Mouse (Mus musculus) lung, embryonic 14.5 days (tissue): ENCODE measurements around the gene Ppm1e. TPM values are rescaled to one million over a fixed set of nuclear protein-coding genes. Genes with fewer than 3 reads are reported as not detected.
"Not testable (repeated sequence)": the region's sequence is repeated elsewhere in the genome, so short reads cannot be mapped to it uniquely, and the experiment has no call there.

Experiments
- ATAC-seq: fragments of 200-750 bp; cut with Nextera tagmentation; 2 replicates; pipeline ENCODE4 v1.8.0; 2017; ENCODE audit warnings: mild to moderate bottlenecking, moderate TSS enrichment, moderate library complexity; ENCODE audit not compliant: insufficient read depth
- DNase-seq: peaks from one replicate; pipeline ENCODE4 v3.0.0-alpha.2; 2015
- H3K27ac ChIP-seq: fragments of 300-500 bp; sonication (generic); 2 replicates; pipeline ENCODE4 v1.5.1; 2014; ENCODE audit warnings: low read depth, mild to moderate bottlenecking, moderate library complexity
- H3K27me3 ChIP-seq: fragments of 300-500 bp; sonication (generic); 2 replicates; pipeline ENCODE4 v1.6.1; 2014; ENCODE audit warnings: low read length, control low read depth; ENCODE audit not compliant: insufficient read depth
- H3K36me3 ChIP-seq: fragments of 300-500 bp; sonication (generic); 2 replicates; pipeline ENCODE4 v1.6.1; 2014; ENCODE audit warnings: control low read depth; ENCODE audit not compliant: insufficient read depth
- H3K4me1 ChIP-seq: fragments of 300-500 bp; sonication (generic); 2 replicates; pipeline ENCODE4 v1.6.1; 2014; ENCODE audit warnings: antibody characterized with exemption, control low read depth; ENCODE audit not compliant: insufficient read depth
- H3K4me2 ChIP-seq: fragments of 300-500 bp; sonication (generic); 2 replicates; pipeline ENCODE4 v1.6.1; 2014; ENCODE audit warnings: mild to moderate bottlenecking
- H3K4me3 ChIP-seq: fragments of 300-500 bp; sonication (generic); 2 replicates; pipeline ENCODE4 v1.5.1; 2014; ENCODE audit warnings: low read depth, low read length
- H3K9ac ChIP-seq: fragments of 300-500 bp; sonication (generic); 2 replicates; pipeline ENCODE4 v1.6.1; 2014
- H3K9me3 ChIP-seq: fragments of 300-500 bp; sonication (generic); 2 replicates; pipeline ENCODE4 v1.6.1; 2016; ENCODE audit warnings: low read depth, low read length, control low read depth
- CTCF ChIP-seq: IDR thresholded peaks from 2 replicates; pipeline ENCODE4 v1.5.1; 2016; ENCODE audit warnings: antibody characterized with exemption, low read depth
- WGBS: fragments of 180-500 bp; shearing (Covaris S2); extraction: QIAGEN DNeasy Blood & Tissue Kit; methylation state at CpG from one replicate; pipeline ENCODE4 v1.1.7; 2014; 5-methylcytosine and 5-hydroxymethylcytosine counted together
- polyA plus RNA-seq: library from polyadenylated mRNA; unstranded; fragments of >200 nt; fragmentation: Nextera tagmentation; extraction: Ambion mirVana; gene quantifications from 2 replicates; pipeline ENCODE4 v1.2.1, GENCODE M21; 2014

Ppm1e gene
- polyA plus RNA-seq, 1 experiment from 2014 or later = 2.2 TPM

- DNase-seq (no peak), ATAC-seq (no peak)
- Histone ChIP-seq H3K27me3 (no peaks in the 10 kb centered on the region), H3K4me1 (no peaks in the 10 kb centered on the region), H3K9ac (no peak overlapping the region), H3K27ac (no peak overlapping the region), H3K9me3 (no peaks in the 10 kb centered on the region), H3K4me3 (no peak overlapping the region), H3K36me3 (no peaks in the 10 kb centered on the region), H3K4me2 (no peak overlapping the region)
- peak; percentile 24; the same call in 1 of the 2 replicates for TF ChIP-seq CTCF
- WGBS = 78% methylated on average over 2 of the region's 2 CpGs
These were observed 90.0 kb downstream of the Ppm1e start for GRCm38 (mm10) chr11:87268803-87269202.

GRCm38 (mm10) chr11:87266246-87266645, 92.6 kb downstream of the Ppm1e start:
- TF ChIP-seq CTCF = no peak
- no peak overlapping the region for H3K9ac ChIP-seq
- H3K4me3 ChIP-seq = no peak overlapping the region
- no peaks in the 10 kb centered on the region for H3K4me1 ChIP-seq
- H3K36me3 ChIP-seq = no peaks in the 10 kb centered on the region
- no peak overlapping the region for H3K27ac ChIP-seq
- no peaks in the 10 kb centered on the region for H3K9me3 ChIP-seq
- no peaks in the 10 kb centered on the region for H3K27me3 ChIP-seq
- 64% methylated on average over 4 of the region's 4 CpGs for WGBS
- ATAC-seq (no peak), DNase-seq (no peak)
- H3K4me2 ChIP-seq = no peak overlapping the region

- WGBS = 21% methylated on average over 7 of the region's 7 CpGs
- DNase-seq (peak; percentile 38), ATAC-seq (no peak)
- Histone ChIP-seq H3K9ac (no peak overlapping the region), H3K27ac (no peak overlapping the region), H3K9me3 (no peaks in the 10 kb centered on the region), H3K36me3 (no peaks in the 10 kb centered on the region), H3K4me2 (no peak overlapping the region), H3K27me3 (no peaks in the 10 kb centered on the region), H3K4me3 (no peak overlapping the region), H3K4me1 (no peaks in the 10 kb centered on the region)
- no peak for TF ChIP-seq CTCF
These were observed 94.9 kb downstream of the Ppm1e start for GRCm38 (mm10) chr11:87263946-87264345.

- WGBS = 60% methylated on average over 4 of the region's 4 CpGs
- H3K9ac ChIP-seq, H3K4me2 ChIP-seq, H3K9me3 ChIP-seq, ATAC-seq, H3K27ac ChIP-seq, H3K4me3 ChIP-seq, H3K27me3 ChIP-seq, H3K36me3 ChIP-seq, H3K4me1 ChIP-seq, DNase-seq: not testable (repeated sequence)
- TF ChIP-seq CTCF = peak; percentile 32; the same call in 1 of the 2 replicates
These were observed 97.1 kb downstream of the Ppm1e start for GRCm38 (mm10) chr11:87261705-87262104.

- Histone ChIP-seq H3K4me3 (no peak overlapping the region), H3K27ac (no peak overlapping the region), H3K27me3 (no peaks in the 10 kb centered on the region), H3K4me2 (no peak overlapping the region), H3K9ac (no peak overlapping the region), H3K4me1 (no peaks in the 10 kb centered on the region), H3K36me3 (no peaks in the 10 kb centered on the region), H3K9me3 (no peaks in the 10 kb centered on the region)
- WGBS = 65% methylated on average over 10 of the region's 10 CpGs
- no peak for TF ChIP-seq CTCF
- no peak for ATAC-seq
- DNase-seq = no peak
These were observed 99.0 kb downstream of the Ppm1e start for GRCm38 (mm10) chr11:87259792-87260191.

- no peaks in the 10 kb centered on the region for H3K9me3 ChIP-seq
- ATAC-seq (no peak), DNase-seq (no peak)
These were observed 101.5 kb downstream of the Ppm1e start for GRCm38 (mm10) chr11:87257282-87257681.

DNA sequence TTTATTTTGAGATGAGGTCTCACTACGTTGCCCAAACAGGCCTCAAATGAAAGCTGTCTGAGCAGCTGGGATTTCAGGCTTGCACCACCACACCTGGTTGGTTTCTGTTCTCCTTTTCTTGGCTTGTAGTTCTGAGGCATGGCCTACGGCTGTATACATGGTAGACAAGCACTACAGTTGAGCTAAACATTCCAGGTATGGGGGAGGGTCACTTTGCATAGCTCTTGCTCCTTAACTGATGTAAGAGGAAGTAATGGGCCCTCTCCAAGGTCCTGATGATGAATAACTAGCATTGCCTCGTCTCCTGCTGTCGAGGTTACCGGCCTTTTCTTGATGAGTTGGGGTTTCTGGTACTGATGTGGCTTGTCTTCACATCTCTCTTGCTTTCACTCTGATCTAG, 104.7 kb downstream of the Ppm1e start:
- no peaks in the 10 kb centered on the region for H3K4me1 ChIP-seq
- WGBS = 43% methylated on average over 5 of the region's 5 CpGs
- H3K4me3 ChIP-seq = no peak overlapping the region
- H3K9ac ChIP-seq = no peak overlapping the region
- peak; percentile 70 for DNase-seq
- no peak overlapping the region for H3K27ac ChIP-seq
- H3K4me2 ChIP-seq = no peak overlapping the region
- H3K27me3 ChIP-seq = no peaks in the 10 kb centered on the region
- ATAC-seq = no peak
- H3K36me3 ChIP-seq = no peaks in the 10 kb centered on the region
- no peak for TF ChIP-seq CTCF
- no peaks in the 10 kb centered on the region for H3K9me3 ChIP-seq

More at GRCm38 (mm10) chr11:87257282-87257681, 101.5 kb downstream of the Ppm1e start:
- TF ChIP-seq CTCF = no peak
- no peak overlapping the region for H3K4me3 ChIP-seq
- 85% methylated on average over 5 of the region's 5 CpGs for WGBS
- no peak overlapping the region for H3K27ac ChIP-seq
- H3K27me3 ChIP-seq = no peaks in the 10 kb centered on the region
- no peak overlapping the region for H3K4me2 ChIP-seq
- H3K9ac ChIP-seq = no peak overlapping the region
- no peaks in the 10 kb centered on the region for H3K4me1 ChIP-seq
- H3K36me3 ChIP-seq = no peaks in the 10 kb centered on the region

- Histone ChIP-seq H3K9me3 (no peaks in the 10 kb centered on the region), H3K27me3 (no peaks in the 10 kb centered on the region), H3K4me1 (no peaks in the 10 kb centered on the region), H3K9ac (no peak overlapping the region), H3K27ac (no peak overlapping the region), H3K4me2 (no peak overlapping the region), H3K4me3 (no peak overlapping the region), H3K36me3 (no peaks in the 10 kb centered on the region)
- no peak for TF ChIP-seq CTCF
- DNase-seq (no peak), ATAC-seq (no peak)
- WGBS = 82% methylated on average over 6 of the region's 6 CpGs
These were observed 105.5 kb downstream of the Ppm1e start for GRCm38 (mm10) chr11:87253294-87253693.
